Mouse (Mus musculus) kidney, postnatal 14 days (tissue): ENCODE measurements at regions not wholly inside any gene's neighbourhood (a gene's known extent, or its start where the extent isn't known, plus 50 kb on each side); places are given as distances from the start of the nearest gene placed in this dataset.

Experiments
- DNase-seq: peaks from one replicate; pipeline ENCODE4 v3.0.0; 2022; ENCODE audit warnings: mixed read lengths

GRCm38 (mm10) chr17:59429189-59429588, 416.0 kb upstream of the Nudt12 start:
- DNase-seq: no peak

GRCm38 (mm10) chr17:59421489-59421888, 408.3 kb upstream of the Nudt12 start:
- DNase-seq: no peak

DNA sequence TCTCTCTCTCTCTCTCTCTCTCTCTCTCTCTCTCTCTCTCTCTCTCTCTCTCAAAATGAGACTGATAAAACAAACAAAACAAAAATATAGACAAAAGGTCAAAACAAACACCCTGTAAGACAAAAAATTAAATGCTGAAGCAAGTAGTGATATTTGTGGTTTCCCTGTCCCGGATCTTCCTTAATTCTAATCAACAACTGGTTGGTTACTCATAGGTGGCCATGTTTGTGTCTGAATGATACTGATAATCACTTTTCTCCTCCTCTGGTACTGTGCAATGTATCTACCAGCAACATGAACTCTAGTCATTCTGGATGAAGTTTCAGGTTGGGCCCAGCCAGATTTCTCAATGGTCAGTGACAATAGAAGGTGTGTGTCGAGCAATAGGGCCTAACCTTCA, 396.1 kb upstream of the Nudt12 start:
- no peak for DNase-seq

DNA sequence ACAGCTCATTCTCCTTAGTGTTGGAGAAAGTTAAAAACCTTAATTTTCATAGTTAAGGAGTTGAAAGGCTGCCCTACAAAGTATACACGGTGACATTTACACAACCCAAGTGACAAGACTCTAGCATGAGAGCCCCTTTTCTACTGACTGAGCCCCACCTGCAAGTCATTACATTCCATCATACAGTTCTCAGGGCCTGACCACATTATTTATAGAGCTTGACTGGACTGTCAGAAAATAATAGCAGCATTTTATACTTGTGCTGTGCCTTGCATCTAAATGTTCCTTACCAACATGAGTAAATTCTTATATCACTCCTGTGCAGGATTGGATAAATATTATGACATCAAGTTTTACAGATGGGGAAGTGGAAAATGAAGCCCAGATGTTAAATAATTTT, 391.4 kb upstream of the Nudt12 start:
- no peak for DNase-seq

- no peak for DNase-seq
These were observed 384.2 kb upstream of the Nudt12 start for GRCm38 (mm10) chr17:59397404-59397803.

DNA sequence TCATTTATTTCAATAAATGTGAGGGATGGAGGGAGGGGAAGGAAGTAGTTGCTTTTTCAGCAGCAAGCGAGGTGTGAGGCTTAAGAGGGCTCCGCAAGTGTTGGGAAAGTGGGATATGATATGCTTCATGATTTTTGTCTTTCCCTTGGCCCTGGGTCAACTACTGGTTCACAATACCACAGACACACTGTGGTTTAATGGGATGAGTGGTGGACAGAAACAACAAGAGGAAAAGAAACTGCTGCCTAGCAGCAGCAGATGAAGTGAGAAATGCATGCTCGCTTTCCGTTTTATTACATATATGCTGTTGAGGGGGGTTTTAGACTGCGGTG, 369.9 kb upstream of the Nudt12 start:
- DNase-seq: no peak

GRCm38 (mm10) chr17:59382225-59383106, 369.3 kb upstream of the Nudt12 start:
- DNase-seq: no peak

- DNase-seq: no peak
These were observed 360.4 kb upstream of the Nudt12 start for GRCm38 (mm10) chr17:59373505-59374106.

- no peak for DNase-seq
These were observed 356.7 kb upstream of the Nudt12 start for GRCm38 (mm10) chr17:59369624-59370541.

GRCm38 (mm10) chr17:59365340-59365739, 352.2 kb upstream of the Nudt12 start:
- DNase-seq: no peak

DNA sequence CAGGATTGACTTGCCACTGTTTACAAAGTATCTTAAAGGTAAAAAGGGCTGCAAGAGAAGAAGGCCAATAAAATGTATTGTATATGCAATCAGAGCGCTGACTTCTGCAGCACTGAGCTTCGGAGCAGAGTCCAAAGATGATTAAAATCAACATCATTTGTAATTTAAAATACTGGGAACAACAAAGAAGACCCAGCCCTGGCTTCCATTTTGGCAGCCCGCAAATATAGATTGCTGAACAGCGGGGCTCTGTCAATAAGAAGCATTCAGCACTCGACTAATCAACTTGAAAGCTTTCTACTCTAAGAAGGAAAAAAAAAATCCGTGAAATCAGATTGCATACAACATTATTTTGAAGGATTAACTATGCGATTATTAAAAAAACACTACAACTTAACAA, 348.9 kb upstream of the Nudt12 start:
- no peak for DNase-seq

DNA sequence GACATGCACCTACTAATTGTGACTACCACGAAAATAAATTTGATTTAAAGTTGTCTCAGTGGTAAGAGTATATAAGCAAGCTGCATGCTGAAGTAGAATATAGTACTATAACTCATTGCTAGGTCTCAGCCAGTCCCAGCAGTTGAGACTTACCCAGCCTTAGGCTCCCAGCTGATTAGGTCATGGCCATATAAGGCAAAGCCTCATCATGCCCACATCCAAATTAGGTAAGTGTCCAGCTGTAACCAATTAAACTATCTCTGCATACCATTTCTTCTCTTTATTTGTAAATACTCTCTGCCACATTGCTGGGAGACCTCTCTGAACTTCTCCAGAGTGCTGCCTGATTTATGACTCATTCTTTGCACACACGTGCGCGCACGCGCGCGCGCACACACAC, 347.9 kb upstream of the Nudt12 start:
- DNase-seq: no peak

DNA sequence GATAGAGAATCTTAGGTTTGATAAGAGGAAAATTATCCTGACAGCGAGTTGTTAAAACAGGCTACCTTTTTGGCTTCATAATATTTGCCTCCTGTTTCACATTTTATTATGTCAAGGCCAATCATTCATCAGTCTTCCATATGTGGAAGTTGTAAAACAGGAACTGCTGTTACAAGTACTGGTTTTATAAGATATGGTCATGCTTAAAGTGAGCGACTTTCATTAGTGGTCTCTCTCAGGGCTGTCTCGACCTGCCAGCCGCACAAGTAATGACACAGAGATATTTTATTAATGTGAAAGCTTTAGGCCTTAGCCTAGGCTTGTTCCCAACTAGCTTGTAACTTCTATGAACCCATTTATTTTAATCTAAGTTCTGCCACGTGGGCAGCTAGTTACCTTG, 346.3 kb upstream of the Nudt12 start:
- DNase-seq: no peak

DNA sequence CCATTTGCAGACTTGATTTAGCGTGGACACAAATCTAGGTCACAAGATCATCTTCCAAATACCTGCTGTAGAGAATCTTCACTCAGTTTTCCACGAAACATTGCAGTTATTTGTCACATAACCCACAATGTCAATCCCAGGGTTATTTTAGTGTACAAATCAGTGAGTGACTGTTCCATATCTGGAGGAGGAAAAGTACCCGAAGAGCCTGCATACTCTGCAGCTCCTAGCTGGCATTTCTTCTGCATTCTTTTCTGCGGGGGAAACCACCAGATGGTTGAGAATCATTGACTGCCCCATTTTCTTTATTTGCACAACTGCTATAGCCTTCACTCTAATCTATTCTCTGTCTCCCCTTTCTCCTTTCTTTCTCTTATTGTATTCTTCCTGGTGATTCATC, 332.4 kb upstream of the Nudt12 start:
- DNase-seq: no peak

DNA sequence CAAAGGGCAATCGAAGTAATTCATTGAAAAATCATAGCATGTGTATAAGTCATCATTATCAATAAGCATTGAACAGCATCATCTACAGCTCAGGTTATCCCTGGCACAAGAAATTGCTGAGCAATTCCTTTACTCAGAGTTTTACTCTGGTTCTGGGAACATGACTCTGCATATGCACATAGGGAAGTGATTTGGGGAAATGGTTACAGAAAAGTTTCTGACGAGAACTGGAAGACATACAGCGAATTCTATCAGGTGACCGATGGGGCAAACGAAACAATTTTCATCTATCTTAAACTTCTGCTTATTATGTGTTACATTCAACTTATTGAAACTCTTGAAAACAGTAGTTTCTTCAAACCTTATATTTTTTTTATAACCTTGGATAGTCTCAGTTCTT, 284.8 kb upstream of the Nudt12 start:
- DNase-seq: no peak

- DNase-seq: peak; percentile 2
These were observed 268.2 kb upstream of the Nudt12 start for GRCm38 (mm10) chr17:59281364-59281763.

GRCm38 (mm10) chr17:59279811-59280210, 266.6 kb upstream of the Nudt12 start:
- DNase-seq: no peak

GRCm38 (mm10) chr17:59269613-59270012, 256.4 kb upstream of the Nudt12 start:
- DNase-seq: no peak

GRCm38 (mm10) chr17:59249000-59249399, 235.8 kb upstream of the Nudt12 start:
- no peak for DNase-seq

- no peak for DNase-seq
These were observed 219.1 kb upstream of the Nudt12 start for GRCm38 (mm10) chr17:59232251-59232650.
